ENCODE assay signal across 11 mouse cellular contexts in genomic region chr7:143627555-143628286, GRCm38 (mm10). TPM values are rescaled to one million over a fixed set of nuclear protein-coding genes. Genes with fewer than 3 reads are reported as not detected.
DNase-seq lines count a peak whose midpoint lies in the region; ATAC-seq and TF ChIP-seq lines count a peak whose summit lies in the region.
"Had no signal": no experiment of that assay in that cellular context is flagged by ENCODE, and none has a peak within 500 bp of the region (broad histone marks: within the 10 kb centered on the region; RNA-seq: fewer than 3 reads in every experiment).

No protein-coding gene starts in this region.

- no peak for TF ChIP-seq POLR2A in liver, adult 2 months (IDR thresholded peaks at IDR 0.05; ENCODE audit: extremely low read depth, insufficient read depth, low read length)

- H3K9me3 ChIP-seq in liver, embryonic 16.5 days (replicated peaks; ENCODE audit: control insufficient read depth, low read length): no peaks in the 10 kb centered on the region
- H3K9me3 ChIP-seq: limb, embryonic 13.5 days had no signal

- H3K27me3 ChIP-seq in liver, adult 2 months (ENCODE audit: control insufficient read depth, insufficient read depth, low read length): no peaks in the 10 kb centered on the region
- H3K27me3 ChIP-seq in liver, embryonic 16.5 days (ENCODE audit: control insufficient read depth, insufficient read depth, low read depth, low read length): no peaks in the 10 kb centered on the region
- H3K27me3 ChIP-seq: limb, embryonic 13.5 days had no signal

- H3K36me3 ChIP-seq in liver, adult 2 months (ENCODE audit: control insufficient read depth, insufficient read depth, low read length): no peaks in the 10 kb centered on the region
- H3K36me3 ChIP-seq in liver, embryonic 16.5 days (ENCODE audit: control insufficient read depth, insufficient read depth): no peaks in the 10 kb centered on the region
- H3K36me3 ChIP-seq: limb, embryonic 13.5 days had no signal

- H3K4me2 ChIP-seq in liver, embryonic 16.5 days (ENCODE audit: low read depth, low read length): peak overlapping the region; percentile 37
- H3K4me2 ChIP-seq: limb, embryonic 13.5 days had no signal

- no peak for ATAC-seq in liver, embryonic 16.5 days (ENCODE audit: low read depth)
- ATAC-seq: hindbrain, postnatal 0 days; midbrain, embryonic 16.5 days had no signal

- DNase-seq in liver, adult 2 months (ENCODE audit: extremely low read depth, low read depth, low spot score): peak; percentile 26
- DNase-seq in liver (no peak), MEL-GATA-1-ER (ENCODE audit: extremely low read depth, low read depth) (peak; percentile 14), adipocyte (ENCODE audit: low spot score) (no peak)
- DNase-seq in thymus, postnatal 0 days (ENCODE audit: low spot score): peak; percentile 41
- no peak for DNase-seq in frontal cortex, postnatal 14 days (ENCODE audit: low spot score in 2 of 2)
- no peak for DNase-seq in cerebellum, postnatal 4 days (ENCODE audit: low spot score in 2 of 2)

- 54% methylated on average over 10 of the region's 10 CpGs for WGBS in liver, adult 2 months
- WGBS in liver, embryonic 16.5 days (ENCODE audit: insufficient replicate concordance): 19% methylated on average over 10 of the region's 10 CpGs

- H3K4me3 ChIP-seq in liver, adult 2 months (ENCODE audit: insufficient read depth, low read depth, low read length): peak overlapping the region; percentile 23
- no peak overlapping the region for H3K4me3 ChIP-seq in liver, embryonic 16.5 days (ENCODE audit: low read depth, low read length)
- H3K4me3 ChIP-seq: limb, embryonic 13.5 days had no signal

- H3K9ac ChIP-seq in liver, adult 2 months (ENCODE audit: low read depth, low read length): no peak overlapping the region
- no peak overlapping the region for H3K9ac ChIP-seq in liver, embryonic 16.5 days (ENCODE audit: low read depth, low read length)
- H3K9ac ChIP-seq: limb, embryonic 13.5 days had no signal

- no peaks in the 10 kb centered on the region for H3K4me1 ChIP-seq in liver, adult 2 months (ENCODE audit: control insufficient read depth, insufficient read depth, low read length)
- no peaks in the 10 kb centered on the region; the same call in 1 of the 2 replicates for H3K4me1 ChIP-seq in liver, embryonic 16.5 days (ENCODE audit: control insufficient read depth, low read depth, low read length)
- H3K4me1 ChIP-seq: limb, embryonic 13.5 days had no signal

- H3K27ac ChIP-seq in liver, adult 2 months (replicated peaks; ENCODE audit: insufficient read depth, low read depth, low read length): peak overlapping the region; percentile 60
- H3K27ac ChIP-seq in liver, embryonic 16.5 days (ENCODE audit: low read length): peak overlapping the region; percentile 78
- H3K27ac ChIP-seq: hindbrain, postnatal 0 days; limb, embryonic 13.5 days had no signal

- TF ChIP-seq CTCF in liver, adult 2 months (IDR thresholded peaks at IDR 0.05; ENCODE audit: low read depth, low read length): no peak

- no peaks in the 10 kb centered on the region for H3K79me2 ChIP-seq in liver, adult 2 months (ENCODE audit: control insufficient read depth, insufficient read depth, low read length)

RNA-seq across cellular contexts. Expression of gene Tnfrsf26, which starts 0.8 kb away (rescaled TPM):
- total RNA-seq in liver, adult 2 months (2014; rRNA removed): 0.37 and 0.87 TPM in 2 replicates
- polyA plus RNA-seq in liver, adult 2 months (2012; rRNA removed): 0.12 and 0.26 TPM in 2 replicates
- polyA plus RNA-seq in liver, embryonic 16.5 days (2015; fragmentation: Nextera tagmentation; extraction: Ambion mirVana): 1.3 and 1.4 TPM in 2 replicates
- 10.5 and 11.3 TPM in 2 replicates for polyA plus RNA-seq in thymus, postnatal 0 days (2015; fragmentation: Nextera tagmentation; extraction: Ambion mirVana)

RNA-seq across cellular contexts. Expression of gene Tnfrsf22, which starts 21.7 kb away (rescaled TPM):
- 0.37 and 0.40 TPM in 2 replicates for total RNA-seq in liver, adult 2 months (2014; rRNA removed)
- polyA plus RNA-seq in liver, adult 2 months (2012; rRNA removed): 0.68 and 0.93 TPM in 2 replicates
- 0.42 and 0.53 TPM in 2 replicates for polyA plus RNA-seq in liver, embryonic 16.5 days (2015; fragmentation: Nextera tagmentation; extraction: Ambion mirVana)
- polyA plus RNA-seq in thymus, postnatal 0 days (2015; fragmentation: Nextera tagmentation; extraction: Ambion mirVana): 3.5 and 3.7 TPM in 2 replicates

RNA-seq across cellular contexts. Expression of gene Cars, which starts 27.8 kb away (rescaled TPM):
- 13.6 and 17.9 TPM in 2 replicates for total RNA-seq in liver, adult 2 months (2014; rRNA removed)
- 15.2 and 20.0 TPM in 2 replicates for polyA plus RNA-seq in liver, adult 2 months (2012; rRNA removed)
- 62.0 and 64.3 TPM in 2 replicates for polyA plus RNA-seq in liver, embryonic 16.5 days (2015; fragmentation: Nextera tagmentation; extraction: Ambion mirVana)
- polyA plus RNA-seq in thymus, postnatal 0 days (2015; fragmentation: Nextera tagmentation; extraction: Ambion mirVana): 40.3 and 42.9 TPM in 2 replicates

RNA-seq across cellular contexts. Expression of gene Tnfrsf23, which starts 58.0 kb away (rescaled TPM):
- 0.34 TPM in 1 of 2 replicates, not detected in the other for total RNA-seq in liver, adult 2 months (2014; rRNA removed)
- polyA plus RNA-seq in liver, adult 2 months (2012; rRNA removed): 0.49 and 0.54 TPM in 2 replicates
- polyA plus RNA-seq in liver, embryonic 16.5 days (2015; fragmentation: Nextera tagmentation; extraction: Ambion mirVana): 0.35 and 0.55 TPM in 2 replicates
- 1.9 and 2.4 TPM in 2 replicates for polyA plus RNA-seq in thymus, postnatal 0 days (2015; fragmentation: Nextera tagmentation; extraction: Ambion mirVana)

Comparison
In these comparisons a context has a peak if more than half of its experiments do, and no peak if none do; other contexts are left out.
1. DNase-seq: peak in liver, adult 2 months (single experiment), MEL-GATA-1-ER (single experiment) and thymus, postnatal 0 days (single experiment); none in liver (single experiment), frontal cortex, postnatal 14 days (0 of 2), adipocyte (single experiment) and cerebellum, postnatal 4 days (0 of 2).